Mouse (Mus musculus): ENCODE results near the gene Lrrc46.

The Lrrc46 gene

DNA sequence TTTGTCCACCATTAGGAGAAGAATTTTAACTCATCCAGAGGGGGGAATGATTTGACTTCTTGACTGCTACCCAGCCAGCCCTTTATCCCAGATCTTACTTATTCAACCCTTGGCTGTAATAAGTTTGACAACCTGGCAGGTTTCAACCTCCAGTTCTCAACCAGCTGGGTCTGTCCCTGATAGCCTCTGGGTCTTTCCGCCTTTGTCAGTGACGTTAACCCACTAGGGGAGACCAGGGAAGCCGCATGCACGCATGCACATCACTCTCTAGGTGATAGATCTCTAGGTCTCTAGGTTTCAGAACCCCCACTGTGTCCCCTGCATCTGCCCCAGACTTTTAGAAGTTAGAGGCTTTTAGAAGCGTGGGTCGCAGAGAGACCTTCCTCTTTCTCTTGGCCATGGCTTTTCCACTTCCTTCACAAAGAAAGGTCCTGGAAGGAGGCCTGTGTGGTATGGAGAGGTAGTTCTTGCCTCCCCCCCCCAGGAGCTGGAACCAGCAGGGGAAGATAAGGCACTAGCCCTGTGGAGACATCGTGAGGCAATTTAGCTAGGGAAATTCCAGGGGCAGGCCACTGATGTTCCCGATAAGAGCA is 31.9 kb downstream of the Lrrc46 start:
- no peak for DNase-seq (ENCODE audit: low spot score)

DNA sequence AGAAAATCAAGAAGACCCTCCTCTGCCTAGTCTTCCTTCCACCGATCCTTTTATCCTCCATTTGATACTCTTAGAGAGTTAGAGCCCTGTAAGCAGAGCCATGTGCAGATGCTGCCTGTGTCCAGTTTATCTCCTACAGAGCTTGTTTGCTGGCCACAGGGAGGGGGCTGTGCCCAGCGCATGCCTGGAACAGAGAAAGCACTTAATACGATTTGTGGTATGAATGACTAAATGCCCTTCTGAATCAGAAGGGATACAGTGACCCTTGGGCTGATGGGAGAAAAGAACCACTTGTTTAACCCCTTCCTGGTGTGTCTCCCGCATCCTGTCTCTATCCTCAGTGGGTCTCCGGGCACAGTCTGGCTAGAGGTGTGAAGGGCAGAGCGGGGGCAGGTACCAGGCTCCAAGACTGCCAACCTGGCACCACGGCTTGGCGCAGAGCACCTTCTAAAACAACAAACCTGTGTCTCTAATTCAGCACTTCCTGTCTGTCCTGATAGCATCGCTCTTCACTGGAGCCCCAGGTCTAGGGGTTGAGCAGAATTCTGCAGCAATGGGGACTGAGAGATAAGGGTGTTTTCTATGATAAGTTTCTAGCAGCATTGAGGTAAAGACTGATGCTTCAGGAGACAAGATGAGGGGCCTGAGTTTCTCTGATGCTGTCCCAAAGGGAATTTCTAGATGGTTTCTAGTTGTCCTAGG is 34.0 kb downstream of the Lrrc46 start:
- DNase-seq (ENCODE audit: low spot score), result no peak

DNA sequence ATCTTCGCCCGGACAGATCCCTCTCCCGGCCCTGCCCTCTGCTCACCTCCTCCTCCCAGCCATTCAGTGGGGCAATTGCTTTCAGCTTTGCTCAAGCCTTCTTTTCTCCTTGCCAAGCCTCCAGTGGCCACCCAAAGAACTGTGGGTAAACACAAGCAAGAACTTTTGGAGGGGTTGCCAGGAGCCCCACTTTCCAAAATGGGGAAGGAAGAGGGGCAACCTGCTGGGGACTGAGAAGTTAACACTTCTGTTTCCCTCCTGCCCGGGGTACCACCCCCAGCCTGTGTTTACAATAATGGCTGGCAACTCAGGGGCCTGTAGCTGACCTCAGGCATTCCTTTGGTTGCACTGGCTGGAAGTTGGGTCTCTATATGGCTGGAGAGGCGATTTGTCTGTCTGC is 38.0 kb downstream of the Lrrc46 start:
- no peak for DNase-seq (ENCODE audit: low spot score)

DNA sequence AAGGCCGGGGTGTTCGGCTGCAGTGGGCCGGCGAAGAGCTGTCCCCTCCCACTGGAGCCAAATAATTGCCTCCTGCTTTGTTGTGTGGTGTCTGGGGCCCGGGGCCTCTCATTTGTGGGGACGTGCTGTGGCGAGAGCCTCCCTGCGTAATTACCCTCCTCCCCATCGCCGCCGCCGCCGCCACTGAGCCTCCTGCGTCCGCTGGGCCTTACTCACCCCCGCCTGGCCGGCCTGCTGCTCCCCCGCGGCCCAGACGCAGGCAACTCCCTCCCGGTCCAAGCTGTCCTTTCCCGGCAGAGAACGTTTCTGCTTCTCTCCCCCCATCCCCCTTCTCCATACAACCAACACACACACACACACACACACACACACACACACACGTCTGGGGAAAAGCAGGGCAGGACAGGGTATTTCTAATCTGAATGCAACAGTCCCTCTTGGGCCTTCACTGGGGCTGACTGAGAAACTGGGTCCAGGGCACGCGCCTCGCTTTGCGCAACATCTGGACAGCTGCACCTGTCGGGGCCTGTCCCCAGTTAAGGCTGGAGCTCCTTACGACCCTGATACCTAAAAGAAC is 43.7 kb downstream of the Lrrc46 start:
- DNase-seq (ENCODE audit: low spot score), result no peak

DNA sequence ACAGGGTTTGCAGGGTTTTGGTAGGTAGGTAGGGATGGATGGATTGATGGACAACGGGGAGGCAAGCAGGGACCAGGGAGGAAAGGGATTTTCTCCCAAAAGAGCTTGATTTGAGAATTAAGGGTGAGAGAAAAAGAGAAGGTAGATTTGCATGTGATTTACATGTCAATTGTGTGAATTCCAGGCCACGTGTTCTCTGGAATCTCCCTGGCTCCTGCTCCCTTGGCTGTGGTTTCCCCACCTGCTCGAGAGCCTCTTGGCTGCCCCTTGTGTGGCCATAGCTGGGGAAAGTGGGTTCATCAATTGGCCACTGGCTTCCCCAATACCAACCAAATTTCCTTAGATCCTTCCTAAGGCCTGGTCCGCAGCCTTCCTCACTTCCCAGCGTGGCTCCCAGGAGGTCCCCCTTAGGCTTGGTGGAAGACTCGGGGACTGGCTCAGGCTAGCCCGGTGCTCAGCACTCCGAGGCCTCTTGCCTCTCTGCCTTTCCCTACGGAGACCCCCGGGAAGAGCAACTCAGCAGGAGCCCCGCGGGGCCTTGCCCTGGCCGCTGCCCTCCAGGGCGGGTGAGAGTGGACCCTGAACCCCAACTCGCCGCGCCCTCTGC is 44.3 kb downstream of the Lrrc46 start:
- DNase-seq (ENCODE audit: low spot score), result no peak

DNA sequence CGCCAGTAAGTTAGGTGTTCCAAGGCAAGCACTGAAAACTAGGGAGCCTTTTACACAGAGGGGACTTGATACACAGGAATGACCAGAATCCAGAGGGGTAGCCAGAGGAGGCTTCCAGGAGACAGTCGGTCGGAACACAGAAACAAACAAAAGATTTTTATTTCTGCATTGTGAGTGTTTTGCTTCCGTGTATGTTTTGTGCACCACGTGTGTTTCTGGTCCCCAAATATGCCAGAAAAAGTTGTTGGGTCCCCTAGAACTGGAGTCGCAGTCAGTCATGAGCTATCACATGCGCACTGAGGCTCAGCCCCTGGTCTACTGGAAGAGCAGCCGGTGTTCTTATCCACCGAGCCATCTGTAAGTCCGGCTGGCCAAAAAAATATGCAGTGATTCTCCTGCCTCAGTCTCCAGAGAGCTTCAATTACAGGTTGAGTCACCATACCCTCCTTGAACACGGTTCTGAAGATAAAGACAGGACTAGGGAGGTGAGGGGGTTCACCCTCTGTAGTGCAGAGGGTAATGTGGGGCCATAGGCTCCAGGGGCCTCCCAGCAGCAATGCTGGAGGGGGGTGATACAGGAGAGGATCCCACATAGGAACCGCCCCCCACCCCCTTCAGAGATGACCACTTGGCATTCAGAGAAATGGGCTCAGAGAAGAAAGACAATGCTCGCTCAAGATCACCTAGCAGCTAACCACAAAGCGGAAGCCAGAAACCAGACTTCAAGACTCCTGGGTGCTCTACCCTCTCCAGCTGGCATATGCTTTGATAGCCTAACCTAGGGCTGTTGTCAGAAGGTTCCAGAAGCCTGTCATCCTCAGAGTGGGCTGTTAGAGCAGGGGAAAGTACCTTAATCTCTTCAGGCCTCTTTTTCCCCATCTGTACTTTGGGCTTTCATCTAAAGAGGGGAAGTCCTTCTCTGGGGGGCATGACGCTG is 45.1 kb downstream of the Lrrc46 start:
- no peak for DNase-seq (ENCODE audit: low spot score)

DNA sequence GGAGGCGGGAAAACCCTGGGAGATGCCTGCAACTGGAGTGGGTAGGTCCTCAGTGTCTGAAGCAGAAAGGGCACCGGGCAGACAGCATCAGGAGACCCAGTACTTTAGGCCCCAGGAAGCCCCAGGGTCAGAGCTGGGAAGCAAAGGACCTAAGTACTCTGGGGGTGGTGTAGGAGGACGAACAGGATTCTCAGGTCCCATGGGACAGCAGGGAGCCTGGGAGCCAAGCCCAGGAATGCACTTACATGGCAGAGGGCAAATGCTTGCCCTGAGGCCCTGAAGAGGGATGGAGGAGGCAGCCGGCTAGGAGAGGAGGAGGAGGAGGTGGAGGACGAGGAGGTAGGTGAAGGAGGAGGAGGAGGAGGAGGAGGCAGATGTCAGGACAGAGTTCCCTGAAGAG is 46.2 kb downstream of the Lrrc46 start:
- DNase-seq (ENCODE audit: low spot score), result no peak

DNA sequence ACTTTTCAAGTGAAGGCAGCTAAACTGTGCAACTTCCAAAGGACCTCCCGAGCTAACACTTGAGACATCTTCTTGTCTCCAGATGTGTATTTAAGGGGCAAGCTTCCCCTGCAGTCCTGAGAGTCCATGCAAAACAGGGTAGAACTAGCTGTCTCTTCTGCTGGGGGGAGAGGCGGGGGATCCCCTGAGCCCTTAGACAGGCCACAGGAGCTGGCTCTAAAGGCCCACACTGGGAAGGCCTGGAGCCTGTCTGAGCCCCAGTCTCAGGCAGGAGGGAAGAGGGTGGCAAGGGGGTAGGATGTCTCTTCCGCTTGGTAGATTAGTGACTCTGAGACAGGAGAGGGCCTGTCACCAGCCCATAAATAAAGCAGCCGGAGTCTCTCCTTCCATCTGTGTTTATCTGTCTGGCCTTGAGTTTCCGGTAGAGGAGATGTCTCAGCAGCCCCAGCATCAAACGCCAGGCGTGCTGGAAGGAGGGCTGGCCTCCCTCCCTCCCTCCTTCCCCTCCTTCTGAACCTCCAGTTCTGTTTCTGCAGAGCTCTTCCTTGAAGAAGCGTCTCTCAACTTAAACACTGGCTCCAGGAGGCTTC is 48.4 kb downstream of the Lrrc46 start:
- no peak for DNase-seq (ENCODE audit: low spot score)

DNA sequence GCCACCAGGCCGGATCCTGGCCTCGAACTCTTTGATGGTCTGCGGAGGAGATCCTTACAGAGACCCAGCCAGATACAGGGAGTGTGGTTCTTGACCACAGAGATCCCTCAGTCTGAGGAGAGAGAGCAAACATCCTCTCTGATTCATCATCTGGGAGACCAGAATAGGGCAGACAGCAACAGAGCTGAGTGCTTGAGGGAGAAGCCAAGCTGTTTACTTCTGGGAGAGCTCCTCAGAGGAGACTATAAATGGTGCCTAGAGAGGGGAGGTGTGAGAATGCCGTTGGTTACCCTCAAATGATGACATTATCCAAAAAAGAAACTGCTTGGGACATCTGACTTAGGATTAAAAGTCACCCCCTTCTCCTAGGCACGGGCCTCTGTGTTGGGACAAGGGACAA is 49.7 kb downstream of the Lrrc46 start:
- DNase-seq (ENCODE audit: low spot score), result no peak

DNA sequence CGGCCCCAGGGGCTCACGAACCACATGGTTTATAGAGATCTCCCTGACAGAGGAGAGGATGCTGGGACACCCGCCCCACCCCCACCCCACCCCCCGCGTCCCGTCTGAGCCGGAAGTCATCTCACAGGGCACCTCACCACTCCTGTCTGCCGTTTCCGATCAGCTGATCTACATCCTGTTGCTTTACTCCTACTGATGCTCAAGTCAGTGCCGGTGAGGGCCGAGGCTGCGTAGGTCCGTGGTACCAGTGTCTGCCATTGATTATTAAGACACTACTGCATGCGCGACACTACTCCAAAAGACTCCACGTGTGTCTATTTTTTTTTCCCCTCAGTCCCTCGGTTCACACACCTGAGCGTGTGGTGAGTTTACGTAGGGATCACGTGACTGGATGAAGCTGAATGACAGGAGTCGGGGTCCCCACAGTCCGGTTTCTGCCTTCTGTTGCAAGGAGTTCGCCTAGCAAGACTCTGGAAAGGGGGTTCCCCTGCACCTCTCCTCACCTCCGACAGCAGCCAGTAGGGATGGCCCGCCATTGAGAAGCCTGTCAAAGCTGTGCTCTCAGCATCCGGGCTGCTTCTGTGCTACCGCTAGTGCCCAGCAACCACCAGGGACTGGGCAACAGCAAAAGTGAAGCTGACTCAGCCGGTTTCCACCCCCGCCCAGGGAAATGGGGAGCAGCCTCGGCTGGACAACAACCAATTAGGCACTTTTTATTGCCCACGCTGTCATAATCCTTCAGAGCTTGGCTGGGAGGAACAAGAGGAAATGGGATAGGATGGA is 53.1 kb downstream of the Lrrc46 start:
- DNase-seq (ENCODE audit: low spot score), result no peak

DNA sequence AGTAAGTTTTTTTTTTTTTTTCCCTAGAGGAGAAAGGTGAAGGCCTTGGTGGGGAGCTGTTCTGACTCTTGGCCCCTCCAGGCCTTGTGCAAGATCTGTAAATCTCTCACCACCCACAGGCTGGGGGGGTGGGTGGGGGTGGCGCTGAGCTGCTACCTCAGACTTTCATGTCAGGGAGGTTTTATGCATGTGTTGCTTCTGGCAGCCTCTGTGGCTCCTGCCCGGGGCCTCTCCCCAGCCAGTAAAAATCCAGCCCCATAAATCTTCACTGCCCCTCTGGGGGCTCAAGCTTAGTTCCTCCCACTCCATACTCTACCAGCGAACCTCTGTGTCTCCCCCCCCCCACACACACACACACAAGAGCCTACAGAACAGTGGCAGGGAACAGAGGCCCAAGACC is 54.7 kb downstream of the Lrrc46 start:
- no peak for DNase-seq (ENCODE audit: low spot score)

DNA sequence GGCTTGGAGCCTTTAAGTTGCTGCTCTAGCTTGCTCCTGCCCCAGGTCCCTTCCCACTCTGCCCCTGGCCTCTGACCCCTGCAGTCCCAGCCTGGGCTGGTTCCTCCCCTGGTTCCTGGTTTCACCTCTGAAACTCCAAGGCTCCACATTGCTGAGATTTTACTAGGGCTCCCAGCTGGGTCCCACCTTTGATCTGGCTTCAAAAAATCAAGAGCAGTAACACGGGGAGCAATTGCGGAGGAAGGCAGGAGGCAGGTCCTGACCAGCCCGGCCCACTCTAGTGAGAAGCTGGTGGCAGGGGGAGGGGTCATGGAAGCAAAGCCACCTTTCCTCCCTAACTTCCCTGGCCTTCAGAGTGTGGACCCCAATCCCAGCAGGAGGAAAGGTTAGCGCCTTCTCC is 56.3 kb downstream of the Lrrc46 start:
- DNase-seq (ENCODE audit: low spot score), result no peak

Measured in layer of hippocampus, adult 9-10 months (tissue).